Mouse (Mus musculus) inflammation-experienced regulatory T-cells, adult 16 weeks (primary cell): ENCODE measurements around the gene Gabra4. TPM values are rescaled to one million over a fixed set of nuclear protein-coding genes. Genes with fewer than 3 reads are reported as not detected.

Experiments used
- polyA plus RNA-seq: library from polyadenylated mRNA; unstranded; fragments of 100-300 nt; shearing (Covaris generic); gene quantifications from one replicate; pipeline ENCODE4 v1.2.1, GENCODE M21; 2017

Gene Gabra4
- not detected for polyA plus RNA-seq

DNA sequence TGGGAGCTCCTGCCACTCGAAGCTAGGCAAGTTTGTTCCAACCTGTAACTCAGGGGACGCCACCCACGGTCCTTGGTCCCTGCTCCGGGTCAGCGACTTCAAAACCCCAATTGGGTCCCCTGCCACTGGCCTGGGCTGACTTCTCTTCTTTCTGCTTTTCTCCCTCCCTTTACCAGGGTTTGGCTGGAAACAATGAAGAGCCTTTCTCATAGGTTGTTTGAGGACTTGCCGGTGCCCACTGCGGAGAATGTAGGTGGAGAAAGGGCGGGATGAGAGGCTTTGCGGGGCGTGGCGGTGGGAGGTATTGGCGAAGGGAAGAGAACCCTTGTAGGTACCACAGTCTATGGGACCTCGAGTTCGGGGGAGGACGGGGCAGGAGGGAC lies at the start of gene Gabra4:
TSS of gene Gabra4 (minus strand) at position 194 of the 383 bp plus-strand sequence.

DNA sequence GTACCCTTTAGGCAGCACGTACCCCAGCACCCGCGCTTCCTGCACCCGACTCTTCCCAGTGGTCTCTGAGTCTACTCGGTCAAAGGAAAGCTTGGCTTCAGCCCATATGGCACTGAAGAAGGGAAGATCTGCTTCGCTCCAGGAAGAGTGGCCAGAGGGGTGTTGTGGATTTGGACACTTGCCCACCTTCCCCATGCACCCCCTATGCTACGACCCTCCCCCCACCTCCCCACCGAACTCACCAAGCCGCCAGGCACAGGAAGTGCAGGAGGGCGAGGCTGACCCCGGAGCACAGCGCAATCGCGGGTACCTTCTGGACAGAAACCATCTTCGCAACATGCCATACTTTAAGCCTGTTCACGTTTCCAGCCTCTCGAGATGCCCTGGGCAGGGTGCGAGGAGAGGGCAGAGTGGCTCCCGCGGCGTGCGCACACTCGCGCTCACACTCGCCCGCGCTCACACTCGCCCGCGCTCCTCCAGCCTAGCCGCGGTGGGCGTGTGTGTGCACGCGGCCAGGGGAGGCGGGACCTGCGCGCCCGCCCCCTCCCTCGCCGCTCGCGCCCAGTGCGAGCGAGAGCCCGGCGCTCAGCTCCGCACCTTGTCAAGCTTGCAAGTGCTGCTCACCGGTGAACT lies 510 bp downstream of the Gabra4 start, which contains the start of gene Gabrb1:
TSS of gene Gabrb1 (plus strand) at position 632 of the 633 bp plus-strand sequence.

DNA sequence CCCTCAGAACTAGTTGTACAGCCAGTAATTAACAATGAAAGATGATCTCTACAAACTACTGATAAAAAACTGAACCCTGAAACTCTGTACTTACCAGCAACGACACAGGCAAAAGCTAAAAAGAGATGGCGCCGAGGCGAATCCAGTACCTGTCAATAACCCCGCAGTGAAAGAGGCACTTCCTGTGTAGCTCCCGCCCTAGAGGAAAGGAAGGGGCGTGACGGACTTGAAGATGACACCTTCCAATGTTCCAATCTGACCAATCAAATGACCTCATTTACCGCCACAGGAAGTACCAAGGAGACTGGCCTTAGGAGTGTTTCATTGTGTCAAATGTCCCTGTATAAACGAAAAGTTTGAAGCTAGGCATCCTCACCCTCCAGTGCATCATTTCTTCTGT lies 110.0 kb downstream of the Gabra4 start, which contains the start of gene Cox7b2:
TSS of gene Cox7b2 (minus strand) at position 127 of the 400 bp plus-strand sequence.

Other genes starting within 250 kb of the Gabra4 start
- gene Cox7b2, start 110.1 kb downstream of the Gabra4 start, polyA plus RNA-seq, result not detected
- 0.05 TPM for gene Gabrb1, start 195 bp downstream of the Gabra4 start, polyA plus RNA-seq